Mouse (Mus musculus) kidney, adult 2 months (tissue): ENCODE data around the gene Ahdc1.

ENCODE experiments used
- CTCF ChIP-seq: fragments of 200-500 bp; conservative IDR thresholded peaks from 2 replicates; pipeline ENCODE4 v1.5.1; 2011; ENCODE audit warnings: low read depth, mild to moderate bottlenecking, control low read depth, low read length, moderate library complexity, mixed read lengths; ENCODE audit not compliant: insufficient read depth, insufficient read length
- POLR2A ChIP-seq: fragments of 200-500 bp; IDR thresholded peaks from one replicate; pipeline ENCODE4 v1.6.1; 2011; ENCODE audit warnings: low read depth, low read length, control low read depth

GRCm38 (mm10) chr4:132982999-132983398 lies 28.1 kb upstream of the Ahdc1 start:
- TF ChIP-seq CTCF: no peak
- no peak for TF ChIP-seq POLR2A
